29 mouse cellular contexts compared by ENCODE assay signal in genomic region chr2:37333321-37333720, GRCm38 (mm10). TPM values are rescaled to one million over a fixed set of nuclear protein-coding genes. Genes with fewer than 3 reads are reported as not detected.
"Had no signal": no experiment of that assay in that cellular context is flagged by ENCODE, and none has a peak within 500 bp of the region (broad histone marks: within the 10 kb centered on the region; RNA-seq: fewer than 3 reads in every experiment).

No protein-coding gene starts in this region.

- H3K27ac ChIP-seq: kidney, postnatal 0 days; layer of hippocampus, adult 2 months; limb, embryonic 12.5 days; limb, embryonic 15.5 days; liver, embryonic 14.5 days; lung, embryonic 15.5 days; midbrain, embryonic 10.5 days; midbrain, embryonic 13.5 days had no signal

- DNase-seq: kidney, adult 2 months; kidney, postnatal 25 days; layer of hippocampus, adult 9-11 months; layer of hippocampus, postnatal 36 days; left cerebral cortex, postnatal 4 days; liver, postnatal 0 days; thymus, adult 2 months; thymus, postnatal 14 days; thymus, postnatal 4 days had no signal

- H3K27me3 ChIP-seq: limb, embryonic 12.5 days; limb, embryonic 15.5 days; lung, embryonic 15.5 days; midbrain, embryonic 13.5 days had no signal

- H3K4me3 ChIP-seq: layer of hippocampus, adult 2 months; limb, embryonic 12.5 days; limb, embryonic 15.5 days; lung, embryonic 15.5 days; midbrain, embryonic 10.5 days; midbrain, embryonic 13.5 days had no signal

- H3K9me3 ChIP-seq: limb, embryonic 12.5 days; limb, embryonic 15.5 days; lung, embryonic 15.5 days; midbrain, embryonic 10.5 days; midbrain, embryonic 13.5 days had no signal

- H3K36me3 ChIP-seq: limb, embryonic 12.5 days; limb, embryonic 15.5 days; lung, embryonic 15.5 days; midbrain, embryonic 10.5 days; midbrain, embryonic 13.5 days had no signal

- ATAC-seq: intestine, postnatal 0 days; liver, postnatal 0 days; midbrain, embryonic 13.5 days had no signal

- H3K4me1 ChIP-seq: limb, embryonic 12.5 days; limb, embryonic 15.5 days; lung, embryonic 15.5 days; midbrain, embryonic 10.5 days; midbrain, embryonic 13.5 days had no signal

- H3K4me2 ChIP-seq: limb, embryonic 12.5 days; limb, embryonic 15.5 days; liver, embryonic 11.5 days; lung, embryonic 15.5 days; midbrain, embryonic 13.5 days had no signal

- H3K9ac ChIP-seq: limb, embryonic 12.5 days; limb, embryonic 15.5 days; liver, embryonic 14.5 days; liver, postnatal 0 days; lung, embryonic 15.5 days; midbrain, embryonic 13.5 days had no signal

RNA-seq across cellular contexts. Expression of gene Olfr368, which starts 7.0 kb away (rescaled TPM):
- total RNA-seq: layer of hippocampus, adult 2 months; layer of hippocampus, postnatal 36 days; left cerebral cortex, adult 8-10 months; left cerebral cortex, postnatal 14 days; left cerebral cortex, postnatal 4 days; midbrain, postnatal 0 days had no signal
- polyA plus RNA-seq: intestine, postnatal 0 days; kidney, adult 2 months; kidney, embryonic 14.5 days; kidney, postnatal 0 days; large intestine, adult 2 months; limb, embryonic 12.5 days; limb, embryonic 15.5 days; liver, embryonic 11.5 days; liver, embryonic 14.5 days; liver, postnatal 0 days; lung, embryonic 15.5 days; midbrain, embryonic 10.5 days; midbrain, embryonic 13.5 days; midbrain, postnatal 0 days; neural tube, embryonic 11.5 days; neural tube, embryonic 14.5 days; small intestine, adult 2 months; spleen, adult 2 months; stomach, embryonic 16.5 days; thymus, adult 2 months had no signal
